Mouse (Mus musculus) Patski (cell line): ENCODE measurements at regions not wholly inside any gene's neighbourhood (a gene's known extent, or its start where the extent isn't known, plus 50 kb on each side); places are given as distances from the start of the nearest gene placed in this dataset.

Experiments used
- ATAC-seq: fragments of 100-300 bp; one replicate; pipeline ENCODE4 v1.8.0; 2021
- CTCF ChIA-PET: fragments of 350-600 bp; sonication (Branson Sonifier 250); formaldehyde crosslinking; loops from one replicate; lab custom pipeline; 2022; ENCODE audit warnings: inconsistent platforms; lab: Charles Lee
- POLR2A ChIA-PET: fragments of 350-600 bp; sonication (Branson Sonifier 250); formaldehyde crosslinking; loops from one replicate; lab custom pipeline; 2022; ENCODE audit warnings: antibody characterized with exemption, inconsistent platforms; lab: Charles Lee
- DNase-seq: peaks from one replicate; pipeline ENCODE4 v3.0.0-alpha.2; 2011; ENCODE audit warnings: low read depth, low spot score
- H3K27me3 ChIP-seq: fragments of 371-371 bp; one replicate; pipeline ENCODE4 v1.5.1; 2021
- CTCF ChIP-seq: fragments of 100-300 bp; IDR thresholded peaks from one replicate; pipeline ENCODE4 v1.5.1; 2021
- in situ Hi-C: fragments of 300-500 bp; cut with MboI; formaldehyde crosslinking; loops from 3 replicates; pipeline ENCODE4 v1.11.1; 2018; ENCODE audit warnings: low pct_unique_long_range_greater_than_20kb, mixed read lengths

DNA sequence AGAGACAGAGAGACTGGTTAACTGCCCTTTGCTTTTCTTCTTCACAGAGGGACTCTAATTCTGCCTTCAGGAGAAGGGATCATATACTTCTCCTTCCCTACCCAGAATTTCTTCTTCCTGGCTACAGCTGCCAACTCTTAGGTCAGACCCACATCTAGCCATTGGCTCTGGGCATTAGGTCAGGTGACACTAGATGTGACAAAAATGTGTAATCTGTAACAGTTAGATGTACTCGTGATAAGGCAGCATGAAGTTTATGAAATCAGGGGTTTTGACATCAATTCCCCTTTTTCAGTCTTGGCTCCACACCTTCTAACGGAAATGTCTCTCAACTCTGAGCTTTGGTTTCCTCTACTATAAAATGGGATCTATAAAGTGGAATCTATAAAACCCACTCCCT is 428.4 kb downstream of the Bmper start:
- no peak for TF ChIP-seq CTCF
- CTCF ChIA-PET = interaction anchor here (1.0 to 1.9 kb wide), 2 partner anchors 11 to 14 kb away, joined by 3 to 4 read pairs; no protein-coding TSS in a partner anchor
- ATAC-seq (no peak), DNase-seq (no peak)
- in situ Hi-C loops = no loop called here
- no peaks in the 10 kb centered on the region for H3K27me3 ChIP-seq
- POLR2A ChIA-PET = no interaction called here

DNA sequence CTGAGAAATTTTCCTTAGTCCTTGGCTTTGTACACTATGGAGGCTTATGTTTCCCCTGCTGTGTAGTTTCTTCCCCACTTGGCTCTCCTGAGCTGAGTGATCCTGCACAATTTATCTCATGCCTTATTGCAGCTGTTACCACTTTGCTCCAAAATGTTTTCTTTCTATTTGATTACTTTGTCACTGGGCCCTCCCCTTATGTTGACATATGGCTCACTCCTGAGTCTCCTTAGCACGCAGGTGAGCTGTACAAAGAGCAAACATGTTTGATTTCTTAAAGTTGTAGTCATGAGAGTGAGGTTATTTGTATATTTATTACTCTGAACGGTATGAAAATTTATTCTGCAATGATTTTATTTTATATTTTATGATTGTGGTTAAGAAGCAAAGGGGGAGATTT is 430.2 kb downstream of the Bmper start:
- POLR2A ChIA-PET = interaction anchor here (0.6 kb wide), 2 partner anchors 451 to 1285 kb away, joined by 3 to 4 read pairs; no protein-coding TSS in a partner anchor
- ATAC-seq (no peak), DNase-seq (no peak)
- no peaks in the 10 kb centered on the region for H3K27me3 ChIP-seq
- no peak for TF ChIP-seq CTCF
- in situ Hi-C loops = no loop called here
- CTCF ChIA-PET = interaction anchor here (1.1 to 1.3 kb wide), 2 partner anchors 13 to 22 kb away, joined by 3 to 4 read pairs; no protein-coding TSS in a partner anchor

DNA sequence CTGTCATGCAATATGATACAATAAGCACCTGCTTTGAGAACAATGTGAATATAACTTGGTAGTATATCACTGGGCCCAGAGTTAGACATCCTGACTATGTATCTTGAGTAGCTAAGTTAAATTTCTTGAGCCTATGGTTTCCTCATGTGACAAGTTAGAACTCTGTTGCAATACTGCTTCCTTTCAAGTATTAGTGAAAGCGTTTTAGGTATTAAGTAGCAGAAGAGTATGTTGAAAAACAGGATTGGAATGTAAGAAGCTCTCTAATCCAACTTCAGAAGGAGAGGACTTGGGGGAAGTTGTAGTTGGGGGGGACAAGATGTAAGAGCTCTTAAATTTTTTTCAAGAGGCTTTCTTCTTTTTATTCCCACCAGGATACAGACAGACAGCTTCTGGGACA is 431.9 kb downstream of the Bmper start:
- no peaks in the 10 kb centered on the region for H3K27me3 ChIP-seq
- ChIA-PET CTCF (interaction anchor here (1.0 kb wide), 1 partner anchor 75 kb away, joined by 3 read pairs; no protein-coding TSS in a partner anchor), POLR2A (no interaction called here)
- ATAC-seq = no peak
- in situ Hi-C loops = no loop called here
- no peak for TF ChIP-seq CTCF
- DNase-seq = no peak

DNA sequence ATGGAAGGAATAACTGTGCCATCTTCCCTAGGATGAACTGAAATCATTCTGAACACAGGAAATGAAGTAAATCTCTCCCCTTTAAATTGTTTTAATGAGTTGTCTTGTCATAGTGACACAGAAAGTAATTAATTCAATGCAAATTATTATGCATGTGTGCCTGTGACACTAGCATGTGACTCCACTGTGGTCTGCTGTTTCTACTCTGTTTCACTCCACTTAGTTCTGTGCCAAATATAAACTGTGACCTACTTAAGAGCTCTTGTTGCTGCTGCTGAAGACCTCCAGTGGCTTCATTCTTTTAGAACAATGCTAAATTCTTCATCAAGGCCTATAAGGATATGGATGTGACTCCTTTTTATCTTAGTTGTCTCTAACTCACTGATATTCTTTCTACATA is 431.8 kb upstream of the Npsr1 start:
- ATAC-seq = no peak
- no peak for DNase-seq
- TF ChIP-seq CTCF = no peak
- in situ Hi-C loops = no loop called here
- CTCF ChIA-PET = interaction anchor here (1.4 kb wide), 1 partner anchor 15 kb away, joined by 3 read pairs; no protein-coding TSS in a partner anchor
- POLR2A ChIA-PET = no interaction called here
- no peaks in the 10 kb centered on the region for H3K27me3 ChIP-seq

DNA sequence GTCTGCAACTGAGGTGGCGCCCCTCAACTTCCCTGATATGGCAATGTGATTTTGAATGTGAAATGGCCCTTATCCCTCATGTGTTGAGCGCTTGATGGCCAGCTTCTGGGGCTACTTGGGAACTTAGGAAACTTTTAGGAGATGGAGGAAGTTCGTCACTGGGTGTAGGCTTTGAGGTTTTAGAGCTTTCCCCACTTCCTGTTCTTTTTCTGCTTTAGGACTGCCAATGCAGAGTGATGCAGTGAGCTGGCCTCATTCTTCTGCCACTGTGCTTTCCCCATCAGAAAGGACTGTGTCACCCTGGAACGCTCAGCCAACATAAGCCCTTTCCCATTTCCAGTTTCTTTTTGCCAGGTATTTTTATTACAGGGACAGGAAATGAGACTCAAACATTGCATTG is 428.6 kb upstream of the Npsr1 start:
- H3K27me3 ChIP-seq = no peaks in the 10 kb centered on the region
- ATAC-seq (no peak), DNase-seq (no peak)
- POLR2A ChIA-PET = no interaction called here
- in situ Hi-C loops = no loop called here
- CTCF ChIA-PET = no interaction called here
- no peak for TF ChIP-seq CTCF

DNA sequence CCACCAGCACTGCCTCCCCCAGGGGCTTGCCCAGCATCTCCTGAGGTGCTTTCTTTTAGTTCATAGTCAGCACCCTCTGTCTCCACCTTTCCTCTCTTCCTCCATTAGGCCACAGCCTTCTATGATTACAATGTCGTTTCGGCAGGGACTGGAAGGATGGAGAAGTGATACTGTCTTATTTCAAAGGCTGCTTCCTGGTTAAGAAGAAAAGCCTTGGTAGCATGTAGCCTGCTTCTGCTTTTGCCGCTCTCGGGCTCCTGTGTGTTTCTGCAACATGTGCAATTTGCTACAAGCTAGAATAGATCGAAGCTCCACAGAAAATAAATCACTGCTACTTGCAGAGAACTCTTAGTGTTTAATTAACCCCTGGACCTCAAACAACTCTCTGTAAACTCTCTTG is 427.2 kb upstream of the Npsr1 start:
- ChIA-PET POLR2A (no interaction called here), CTCF (no interaction called here)
- DNase-seq (no peak), ATAC-seq (no peak)
- H3K27me3 ChIP-seq = no peaks in the 10 kb centered on the region
- in situ Hi-C loops = no loop called here
- TF ChIP-seq CTCF = no peak

DNA sequence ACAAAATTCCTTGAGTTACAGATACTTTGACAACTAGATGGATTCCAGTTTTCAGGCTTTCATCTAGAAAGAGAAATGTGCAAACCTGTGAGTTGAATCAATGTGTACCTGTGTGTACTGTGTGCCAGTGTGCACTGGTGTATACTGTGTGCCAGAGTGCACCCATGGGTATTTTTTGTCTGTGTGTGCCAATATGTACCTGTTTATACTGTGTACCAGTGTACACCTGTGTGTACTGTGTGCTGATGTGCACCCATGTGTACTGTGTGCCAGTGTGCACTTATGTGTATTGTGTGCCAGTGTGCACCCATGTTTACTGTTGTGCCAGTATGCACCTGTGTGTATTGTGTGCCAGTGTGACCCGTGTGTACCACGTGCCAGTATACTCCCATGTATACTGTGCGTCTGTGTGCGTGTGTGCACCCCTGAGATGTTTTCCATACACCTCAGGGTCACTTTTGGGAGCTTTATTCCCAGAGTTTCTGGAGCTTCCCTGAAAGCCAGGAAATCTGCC is 424.4 kb upstream of the Npsr1 start:
- no peak for ATAC-seq
- H3K27me3 ChIP-seq = no peaks in the 10 kb centered on the region
- DNase-seq = no peak
- ChIA-PET POLR2A (no interaction called here), CTCF (no interaction called here)
- no peak for TF ChIP-seq CTCF
- in situ Hi-C loops = no loop called here

DNA sequence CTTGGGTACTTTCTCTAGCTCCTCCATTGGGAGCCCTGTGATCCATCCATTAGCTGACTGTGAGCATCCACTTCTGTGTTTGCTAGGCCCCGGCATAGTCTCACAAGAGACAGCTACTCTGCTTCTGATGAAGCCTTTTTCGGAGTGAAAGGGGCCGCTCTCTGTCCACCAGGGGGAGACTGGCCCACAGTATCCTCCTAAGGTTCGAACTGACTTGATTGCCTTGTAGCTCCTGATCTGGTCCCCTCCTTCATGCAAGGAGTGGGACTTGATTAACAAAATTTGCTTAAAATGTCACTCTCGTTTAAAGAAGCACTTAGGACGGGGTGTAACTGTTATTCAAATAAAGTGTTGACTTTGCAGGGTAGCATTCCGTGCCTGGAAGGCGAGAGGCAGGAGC is 423.0 kb upstream of the Npsr1 start:
- no peaks in the 10 kb centered on the region for H3K27me3 ChIP-seq
- POLR2A ChIA-PET = no interaction called here
- DNase-seq = no peak

DNA sequence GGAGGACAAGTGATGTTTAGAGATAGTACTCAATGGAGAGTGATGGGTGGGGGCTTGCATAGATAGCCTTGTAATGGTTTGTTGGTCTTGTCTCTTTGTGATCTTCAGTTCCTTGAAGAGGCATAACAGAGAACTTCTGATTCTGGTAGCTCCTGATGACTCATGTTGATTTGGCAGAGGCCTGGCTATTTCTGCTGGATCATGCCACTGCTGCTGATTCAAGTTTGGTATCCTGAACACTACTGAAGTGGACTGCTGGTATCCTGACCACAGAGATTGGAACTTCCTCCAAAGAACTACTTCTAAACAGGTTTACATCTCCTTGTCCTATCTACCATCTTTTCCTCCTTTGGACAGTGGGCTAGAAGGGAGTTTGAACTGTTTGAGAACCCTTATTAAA is 408.3 kb upstream of the Npsr1 start:
- ChIA-PET CTCF (interaction anchor here (1.4 kb wide), 1 partner anchor 15 kb away, joined by 4 read pairs; no protein-coding TSS in a partner anchor), POLR2A (no interaction called here)
- TF ChIP-seq CTCF = no peak
- ATAC-seq = no peak
- no peak for DNase-seq
- H3K27me3 ChIP-seq = no peaks in the 10 kb centered on the region
- in situ Hi-C loops = loop anchor here (25.0 kb wide), 1 partner anchor 823 kb away; the partner anchor contains the start of gene Dpy19l1

More for the DNA sequence above, 423.0 kb upstream of the Npsr1 start:
- CTCF ChIA-PET = interaction anchor here (0.9 to 1.6 kb wide), 4 partner anchors 14 to 23 kb away, joined by 3 to 4 read pairs (median 4); no protein-coding TSS in a partner anchor
- TF ChIP-seq CTCF = peak; percentile 64
- in situ Hi-C loops = loop anchor here (25.0 kb wide), 1 partner anchor 837 kb away; the partner anchor contains the start of gene Dpy19l1
- ATAC-seq = no peak

DNA sequence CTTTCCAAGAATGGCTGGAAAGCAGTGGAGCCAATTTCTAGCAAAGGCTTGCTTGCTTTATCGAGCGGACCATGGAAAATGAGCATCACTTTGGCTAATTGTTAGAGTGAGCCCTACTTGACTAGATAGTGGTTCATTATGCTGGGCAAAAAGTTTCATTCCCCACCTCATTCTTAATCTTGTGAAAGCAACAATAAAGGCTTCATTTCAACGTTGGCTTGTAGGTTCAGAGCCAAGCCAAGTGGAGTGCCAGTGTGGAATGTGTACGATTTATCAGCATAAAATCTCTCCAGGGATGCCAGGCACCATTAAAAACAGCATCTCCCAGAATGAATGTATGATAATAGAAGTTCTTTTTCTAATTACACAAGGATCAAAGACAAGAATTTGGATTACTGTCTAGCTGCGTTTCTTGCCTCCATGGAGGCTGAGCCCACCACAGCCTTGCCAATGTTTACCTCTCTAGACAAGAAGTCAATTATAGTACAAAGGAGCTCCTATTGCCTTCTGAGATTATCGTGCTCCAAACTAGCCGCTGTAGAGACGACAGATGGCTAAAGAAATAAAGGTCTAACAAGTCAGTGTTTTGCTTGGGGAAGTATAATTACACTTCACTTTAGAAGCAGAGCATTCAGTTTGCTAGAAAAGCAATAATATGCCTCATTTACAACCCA is 404.9 kb upstream of the Npsr1 start:
- ATAC-seq (no peak), DNase-seq (no peak)
- no peak for TF ChIP-seq CTCF
- ChIA-PET POLR2A (interaction anchor here (0.6 kb wide), 1 partner anchor 17 kb away, joined by 3 read pairs; no protein-coding TSS in a partner anchor), CTCF (interaction anchor here (0.7 to 1.3 kb wide), 2 partner anchors 18 to 112 kb away, joined by 3 read pairs; no protein-coding TSS in a partner anchor)
- H3K27me3 ChIP-seq = no peaks in the 10 kb centered on the region
- in situ Hi-C loops = loop anchor here (25.0 kb wide), 1 partner anchor 819 kb away; the partner anchor contains the start of gene Dpy19l1

DNA sequence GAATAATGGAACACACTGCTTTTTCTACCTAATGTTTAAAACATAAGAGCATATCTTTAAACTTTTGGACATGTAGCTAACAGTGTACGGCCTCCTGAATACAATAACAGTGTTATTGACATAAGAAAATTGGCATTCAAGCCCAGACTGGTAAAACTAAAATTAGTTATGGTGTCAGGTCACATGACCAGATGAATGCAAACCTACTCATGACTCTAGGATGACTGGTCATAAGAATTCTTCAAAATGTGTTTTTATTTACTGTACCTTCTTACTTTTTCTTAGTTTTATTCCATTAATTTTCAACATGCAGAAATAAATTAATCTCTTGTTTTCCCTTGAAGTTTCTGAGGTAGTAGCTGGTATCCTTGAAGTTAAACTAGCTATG is 404.4 kb upstream of the Npsr1 start:
- in situ Hi-C loops = loop anchor here (25.0 kb wide), 1 partner anchor 819 kb away; the partner anchor contains the start of gene Dpy19l1
- no peak for TF ChIP-seq CTCF
- ATAC-seq = no peak
- CTCF ChIA-PET = interaction anchor here (0.7 to 1.3 kb wide), 2 partner anchors 18 to 113 kb away, joined by 3 read pairs; no protein-coding TSS in a partner anchor
- POLR2A ChIA-PET = interaction anchor here (0.6 kb wide), 1 partner anchor 18 kb away, joined by 3 read pairs; no protein-coding TSS in a partner anchor
- no peaks in the 10 kb centered on the region for H3K27me3 ChIP-seq
- no peak for DNase-seq
